Mouse (Mus musculus) cerebellum, adult 9-10 months (tissue): ENCODE measurements around the gene Il19.

ENCODE experiments used
- DNase-seq: peaks from one replicate; pipeline ENCODE4 v3.0.0; 2022

Il19 gene

GRCm38 (mm10) chr1:130940065-130940687 lies at the start of gene Il19:
Gene Il19 (minus strand): TSS chr1:130940115.
- peak; percentile 48 for DNase-seq

- DNase-seq = no peak
These were observed 49.4 kb upstream of the Il19 start for GRCm38 (mm10) chr1:130989331-130989730.

- no peak for DNase-seq
These were observed 47.5 kb upstream of the Il19 start for GRCm38 (mm10) chr1:130987418-130987817.

GRCm38 (mm10) chr1:130987001-130987400 lies 47.1 kb upstream of the Il19 start:
- DNase-seq = no peak

GRCm38 (mm10) chr1:130984441-130984840 lies 44.5 kb upstream of the Il19 start:
- no peak for DNase-seq

- peak; percentile 24 for DNase-seq
These were observed 39.5 kb upstream of the Il19 start for GRCm38 (mm10) chr1:130979455-130979854.

- no peak for DNase-seq
These were observed 24.0 kb upstream of the Il19 start for GRCm38 (mm10) chr1:130963891-130964290.

GRCm38 (mm10) chr1:130946920-130947319 lies 7.0 kb upstream of the Il19 start:
- DNase-seq = no peak

- peak; percentile 4 for DNase-seq
These were observed 1.9 kb upstream of the Il19 start for GRCm38 (mm10) chr1:130941801-130942200.

- DNase-seq = no peak
These were observed 1.7 kb downstream of the Il19 start for GRCm38 (mm10) chr1:130938192-130938591.

GRCm38 (mm10) chr1:130937170-130937569 lies 2.7 kb downstream of the Il19 start:
- DNase-seq = no peak

GRCm38 (mm10) chr1:130936351-130936750 lies 3.6 kb downstream of the Il19 start:
- DNase-seq = no peak

GRCm38 (mm10) chr1:130926484-130926883 lies 13.4 kb downstream of the Il19 start:
- no peak for DNase-seq

- no peak for DNase-seq
These were observed 21.5 kb downstream of the Il19 start for GRCm38 (mm10) chr1:130918323-130918980.

- no peak for DNase-seq
These were observed 28.4 kb downstream of the Il19 start, which contains the start of gene Il20 for GRCm38 (mm10) chr1:130911401-130912010. Gene Il20 (minus strand): TSS chr1:130911451.

- no peak for DNase-seq
These were observed 37.4 kb downstream of the Il19 start for GRCm38 (mm10) chr1:130902505-130902904.

GRCm38 (mm10) chr1:130894468-130894867 lies 45.4 kb downstream of the Il19 start:
- DNase-seq = no peak

- DNase-seq = no peak
These were observed 46.4 kb downstream of the Il19 start for GRCm38 (mm10) chr1:130893329-130894040.

GRCm38 (mm10) chr1:130892446-130892845 lies 47.5 kb downstream of the Il19 start:
- DNase-seq = no peak

GRCm38 (mm10) chr1:130887354-130887753 lies 52.6 kb downstream of the Il19 start, which contains the start of gene Il24:
Gene Il24 (minus strand): TSS chr1:130887454.
- DNase-seq = no peak

GRCm38 (mm10) chr1:130883146-130883545 lies 56.8 kb downstream of the Il19 start:
- DNase-seq = no peak
